Mouse (Mus musculus) forebrain, embryonic 15.5 days (tissue): ENCODE results near the gene Ccdc13. TPM values are rescaled to one million over a fixed set of nuclear protein-coding genes. Genes with fewer than 3 reads are reported as not detected.

Experiments
- polyA plus RNA-seq: library from polyadenylated mRNA; unstranded; fragments of >200 nt; fragmentation: Nextera tagmentation; extraction: Ambion mirVana; gene quantifications from 2 replicates; pipeline ENCODE4 v1.2.1, GENCODE M21; 2015

Ccdc13 gene
- polyA plus RNA-seq, 1 experiment from 2014 or later: 3.0 TPM

Other genes starting within 250 kb of the Ccdc13 start
- gene Lyzl4, start 197.4 kb downstream of the Ccdc13 start, polyA plus RNA-seq: not detected in 2 replicates
- gene Vipr1, start 196.7 kb downstream of the Ccdc13 start, polyA plus RNA-seq: 0.45 and 0.77 TPM in 2 replicates
- gene Sec22c, start 134.0 kb downstream of the Ccdc13 start, polyA plus RNA-seq: 33.9 and 39.2 TPM in 2 replicates
- 145 TPM in 2 replicates for gene Ss18l2, start 129.1 kb downstream of the Ccdc13 start, polyA plus RNA-seq
- gene Nktr, start 120.3 kb downstream of the Ccdc13 start, polyA plus RNA-seq: 57.5 and 58.4 TPM in 2 replicates
- 20.1 and 20.6 TPM in 2 replicates for gene Zfp651, start 80.1 kb downstream of the Ccdc13 start, polyA plus RNA-seq
- 0.50 and 0.69 TPM in 2 replicates for gene Klhl40, start 61.9 kb downstream of the Ccdc13 start, polyA plus RNA-seq
- gene Hhatl, start 47.0 kb downstream of the Ccdc13 start, polyA plus RNA-seq: 0.25 TPM in 1 of 2 replicates, not detected in the other
- gene Higd1a, start 18.9 kb upstream of the Ccdc13 start, polyA plus RNA-seq: 124 and 129 TPM in 2 replicates
- 1.9 and 2.7 TPM in 2 replicates for gene Ackr2, start 58.9 kb upstream of the Ccdc13 start, polyA plus RNA-seq
- 0.15 TPM in 1 of 2 replicates, not detected in the other for gene Cyp8b1, start 76.8 kb upstream of the Ccdc13 start, polyA plus RNA-seq
- 1.4 TPM in 2 replicates for gene Fam198a, start 111.5 kb upstream of the Ccdc13 start, polyA plus RNA-seq
- gene Pomgnt2, start 157.6 kb upstream of the Ccdc13 start, polyA plus RNA-seq: 23.9 and 28.3 TPM in 2 replicates